Mouse (Mus musculus): ENCODE data around the gene Tmem131l. TPM values are rescaled to one million over a fixed set of nuclear protein-coding genes. Genes with fewer than 3 reads are reported as not detected.

Gene Tmem131l
- total RNA-seq (2014; fragmentation: Nextera tagmentation) (103 and 106 TPM in 2 replicates), total RNA-seq (2017) (32.7 and 42.1 TPM in 2 replicates)

- ATAC-seq (replicated peaks; ENCODE audit: low FRiP score, low TSS enrichment, poor library complexity, severe bottlenecking), result peak; percentile 69
Observed at GRCm38 (mm10) chr3:84039646-84040475, at the start of gene Tmem131l. Gene Tmem131l (minus strand): TSS chr3:84040175.

- no peak for ATAC-seq (replicated peaks; ENCODE audit: low FRiP score, low TSS enrichment, poor library complexity, severe bottlenecking)
Observed at GRCm38 (mm10) chr3:84086921-84087320, 46.9 kb upstream of the Tmem131l start.

DNA sequence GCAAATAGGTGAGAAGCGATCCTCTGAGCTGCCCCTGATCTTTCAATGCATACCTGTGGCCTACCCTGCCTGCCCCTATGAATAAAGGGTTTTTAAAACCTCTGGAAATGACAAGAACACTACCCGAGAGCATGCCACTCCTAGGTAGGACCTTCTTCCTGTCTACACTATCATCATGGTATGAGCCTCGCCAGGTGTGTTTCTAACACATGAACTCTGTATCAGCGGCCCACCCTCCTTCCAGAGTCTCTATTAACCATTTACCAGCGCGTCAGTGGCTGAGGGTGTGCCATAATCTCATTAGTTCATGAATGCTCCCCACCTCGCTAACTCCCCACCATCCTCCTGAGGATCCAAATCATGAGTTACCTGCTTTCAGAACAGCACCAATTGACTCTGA is 46.4 kb upstream of the Tmem131l start:
- no peak for ATAC-seq (replicated peaks; ENCODE audit: low FRiP score, low TSS enrichment, poor library complexity, severe bottlenecking)

- ATAC-seq (replicated peaks; ENCODE audit: low FRiP score, low TSS enrichment, poor library complexity, severe bottlenecking), result no peak
Observed at GRCm38 (mm10) chr3:84085429-84085828, 45.5 kb upstream of the Tmem131l start.

DNA sequence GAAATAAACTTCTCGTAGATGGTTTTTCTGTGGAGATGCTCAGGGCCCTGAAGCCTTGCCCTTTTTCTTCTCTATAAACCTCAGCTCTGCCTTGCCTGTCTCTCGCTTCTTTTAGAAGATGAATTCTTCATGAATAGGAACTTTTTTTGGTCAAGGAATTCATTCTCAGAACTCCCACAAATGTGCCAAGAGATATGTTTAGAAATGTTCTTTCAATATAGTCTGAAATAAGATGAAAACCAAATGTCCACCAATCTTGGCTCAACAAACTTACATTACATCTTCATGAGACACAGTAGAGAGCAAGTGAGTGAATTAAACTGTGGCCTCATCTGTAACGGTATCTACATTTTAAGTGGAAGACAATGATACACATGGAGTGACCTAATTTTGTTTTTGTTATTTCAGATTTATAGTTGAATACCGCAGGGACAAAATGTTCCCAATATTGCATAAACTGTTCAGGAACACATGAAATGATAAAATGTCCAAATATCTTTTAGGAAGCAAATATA is 41.3 kb upstream of the Tmem131l start:
- ATAC-seq (replicated peaks; ENCODE audit: low FRiP score, low TSS enrichment, poor library complexity, severe bottlenecking), result no peak

DNA sequence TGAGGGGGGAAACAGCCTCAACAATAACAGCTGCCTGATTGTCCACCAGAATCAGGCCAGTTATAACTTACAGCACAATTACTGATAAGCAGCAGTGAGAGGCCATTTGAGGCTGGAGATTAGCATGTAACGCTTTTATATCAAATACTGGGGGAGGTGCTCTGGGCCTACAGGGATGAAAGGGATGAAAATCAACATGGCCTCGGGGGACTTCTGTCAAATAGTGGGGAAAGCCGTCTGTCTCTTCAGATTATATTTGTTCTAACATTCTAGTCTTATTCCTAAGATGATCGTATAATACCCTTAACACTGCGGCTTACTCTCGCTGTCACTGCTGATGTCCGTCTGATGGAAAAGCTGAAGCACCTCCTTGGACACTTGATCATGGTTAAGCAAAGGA is 40.1 kb upstream of the Tmem131l start:
- ATAC-seq (replicated peaks; ENCODE audit: low FRiP score, low TSS enrichment, poor library complexity, severe bottlenecking), result 0 out of 2 replicates have a peak, but pooled peaks have one; percentile 37

DNA sequence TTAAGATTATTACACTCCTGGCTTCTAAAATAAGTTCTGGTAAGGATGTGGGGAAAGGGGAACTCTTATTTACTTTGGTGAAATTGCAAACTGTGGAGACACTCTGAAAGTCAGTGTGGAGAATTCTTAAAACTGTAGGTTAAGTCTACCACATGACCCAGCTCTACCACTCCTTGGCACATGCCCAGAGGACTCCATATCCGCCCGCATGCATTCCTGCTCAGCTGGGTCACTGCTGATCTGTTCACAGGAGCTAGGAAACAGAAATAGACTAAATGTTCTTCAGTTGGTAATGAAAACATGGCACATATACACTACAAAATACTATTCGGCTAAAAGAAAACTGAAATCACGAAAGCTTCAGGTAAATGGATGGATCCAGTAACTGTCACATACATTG is 37.5 kb upstream of the Tmem131l start:
- ATAC-seq (replicated peaks; ENCODE audit: low FRiP score, low TSS enrichment, poor library complexity, severe bottlenecking), result no peak

DNA sequence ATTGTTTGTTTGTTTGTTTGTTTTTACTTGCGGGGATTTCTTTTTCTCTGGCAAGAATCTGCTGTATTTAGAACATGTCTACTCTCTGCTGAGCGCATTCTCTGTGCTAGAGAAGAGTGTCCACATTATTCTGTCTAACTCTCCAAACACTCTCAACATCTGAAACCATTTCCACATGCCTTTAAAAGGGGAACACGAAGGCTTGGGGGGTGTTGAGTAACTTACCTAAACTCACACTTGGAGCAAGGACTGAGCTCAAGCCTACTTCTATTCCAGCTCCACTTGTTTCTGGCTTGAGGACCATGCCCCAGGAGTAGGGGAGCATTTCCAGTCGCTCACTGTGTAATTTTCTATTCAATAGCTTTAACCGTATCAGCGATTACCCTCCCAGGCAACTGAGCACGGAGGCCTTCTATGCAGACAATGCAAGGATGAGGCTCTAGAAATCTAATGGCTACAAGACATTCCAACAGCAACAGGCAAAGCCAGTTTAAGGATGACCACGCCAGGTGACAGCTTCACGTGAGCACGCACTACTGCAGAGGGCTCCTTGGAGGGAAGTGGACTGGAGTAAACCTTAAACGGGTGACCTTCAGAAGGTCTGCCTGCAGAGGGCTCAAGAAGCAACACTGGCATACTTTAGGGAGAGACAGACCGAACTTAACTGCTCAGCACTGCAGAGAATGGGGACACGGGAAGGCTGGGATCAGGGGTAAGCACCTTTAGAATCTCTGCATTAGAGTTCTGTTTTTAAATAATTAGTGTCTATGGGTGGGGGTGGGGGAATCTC is 36.8 kb upstream of the Tmem131l start:
- 0 out of 2 replicates have a peak, but pooled peaks have one; percentile 34 for ATAC-seq (replicated peaks; ENCODE audit: low FRiP score, low TSS enrichment, poor library complexity, severe bottlenecking)

- ATAC-seq (replicated peaks; ENCODE audit: low FRiP score, low TSS enrichment, poor library complexity, severe bottlenecking), result no peak
Observed at GRCm38 (mm10) chr3:84075516-84075915, 35.5 kb upstream of the Tmem131l start.

DNA sequence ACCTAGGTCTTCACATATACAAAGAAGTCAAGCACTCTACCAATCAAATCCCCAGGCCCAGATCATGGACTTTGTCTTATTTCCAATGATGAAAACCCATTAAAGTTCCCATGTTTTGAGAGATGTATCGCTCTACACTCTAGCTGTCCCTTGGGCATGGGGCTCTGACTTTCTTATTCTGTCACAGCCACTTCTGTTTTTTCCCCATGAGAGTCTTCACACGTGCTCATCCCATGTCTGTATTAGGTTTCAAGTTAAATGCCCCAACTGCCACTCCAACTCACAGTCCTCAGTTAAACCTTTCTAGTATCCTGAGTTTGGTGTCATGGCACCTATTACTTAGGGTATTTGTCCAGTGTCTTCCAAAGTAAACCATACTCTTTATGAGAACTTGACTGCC is 34.8 kb upstream of the Tmem131l start:
- no peak for ATAC-seq (replicated peaks; ENCODE audit: low FRiP score, low TSS enrichment, poor library complexity, severe bottlenecking)

- peak; percentile 49; the same call in 1 of the 2 replicates for ATAC-seq (replicated peaks; ENCODE audit: low FRiP score, low TSS enrichment, poor library complexity, severe bottlenecking)
Observed at GRCm38 (mm10) chr3:84071641-84072040, 31.7 kb upstream of the Tmem131l start.

DNA sequence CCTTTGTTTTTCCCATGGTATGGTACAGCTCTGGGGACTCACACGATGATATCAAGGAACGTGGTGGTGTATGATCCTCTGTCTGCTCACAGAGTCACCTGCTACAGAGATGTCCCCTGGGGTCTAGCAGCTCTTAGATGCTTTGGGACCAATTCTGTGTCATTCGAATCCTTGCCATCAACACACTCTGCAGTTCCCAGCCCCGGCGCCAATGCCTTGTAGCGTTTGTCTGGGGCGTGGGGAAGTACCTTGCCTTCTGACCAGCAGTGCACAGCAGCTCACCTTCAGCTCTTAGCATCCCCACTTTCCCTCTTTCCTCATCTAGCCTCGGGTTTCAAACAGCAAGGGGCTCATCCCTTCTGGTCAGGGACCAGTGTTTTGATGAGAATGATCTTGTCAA is 30.8 kb upstream of the Tmem131l start:
- ATAC-seq (replicated peaks; ENCODE audit: low FRiP score, low TSS enrichment, poor library complexity, severe bottlenecking), result no peak

GRCm38 (mm10) chr3:84068831-84069709 is 29.1 kb upstream of the Tmem131l start:
- no peak for ATAC-seq (replicated peaks; ENCODE audit: low FRiP score, low TSS enrichment, poor library complexity, severe bottlenecking)

- ATAC-seq (replicated peaks; ENCODE audit: low FRiP score, low TSS enrichment, poor library complexity, severe bottlenecking), result no peak
Observed at GRCm38 (mm10) chr3:84065825-84066224, 25.9 kb upstream of the Tmem131l start.

- no peak for ATAC-seq (replicated peaks; ENCODE audit: low FRiP score, low TSS enrichment, poor library complexity, severe bottlenecking)
Observed at GRCm38 (mm10) chr3:84063369-84063914, 23.5 kb upstream of the Tmem131l start.

GRCm38 (mm10) chr3:84061523-84062453 is 21.8 kb upstream of the Tmem131l start:
- ATAC-seq (replicated peaks; ENCODE audit: low FRiP score, low TSS enrichment, poor library complexity, severe bottlenecking), result peak; percentile 55; the same call in 1 of the 2 replicates

DNA sequence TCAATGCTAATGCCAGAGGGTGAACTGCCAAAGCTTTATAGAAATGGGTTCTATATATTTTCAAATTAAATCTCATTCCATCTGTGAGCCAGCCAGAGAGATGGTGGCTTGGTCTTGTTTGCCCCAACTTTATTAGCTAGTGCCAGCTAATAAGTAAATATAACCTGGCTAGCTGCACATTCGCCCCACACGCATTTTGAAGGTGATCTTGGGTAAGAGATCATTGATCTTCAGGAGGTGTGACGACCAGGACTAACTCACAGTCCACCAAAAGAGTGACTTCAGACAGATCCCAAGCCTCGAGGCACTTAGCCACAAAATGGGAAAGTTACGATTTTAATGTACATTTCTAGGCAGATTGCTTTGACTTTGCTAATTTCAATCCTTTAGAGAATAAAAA is 21.0 kb upstream of the Tmem131l start:
- no peak for ATAC-seq (replicated peaks; ENCODE audit: low FRiP score, low TSS enrichment, poor library complexity, severe bottlenecking)

DNA sequence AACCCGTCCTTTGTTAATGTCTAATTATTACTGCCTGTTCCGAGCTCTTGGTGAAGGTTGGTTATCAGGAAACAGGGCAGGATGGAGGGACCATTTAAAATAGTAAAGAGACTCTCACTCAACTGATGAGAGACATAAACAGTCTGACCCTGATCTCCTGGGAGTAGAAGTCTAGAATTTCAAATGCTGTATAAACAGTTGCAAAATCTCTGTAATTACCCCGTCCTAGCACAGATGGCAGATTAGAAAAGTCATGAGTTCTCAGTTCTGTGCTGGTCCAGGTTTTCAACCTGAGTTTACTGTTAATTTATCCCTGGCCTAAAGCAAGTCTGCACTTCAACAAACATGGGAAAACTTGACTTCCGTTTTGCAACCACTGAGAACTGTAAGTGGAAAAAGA is 20.2 kb upstream of the Tmem131l start:
- ATAC-seq (replicated peaks; ENCODE audit: low FRiP score, low TSS enrichment, poor library complexity, severe bottlenecking), result no peak
